ENCODE assay signal across 21 mouse cellular contexts in genomic region chr4:140129553-140130275, GRCm38 (mm10).
DNase-seq lines count a peak whose midpoint lies in the region; ATAC-seq and TF ChIP-seq lines count a peak whose summit lies in the region.
"Had no signal": no experiment of that assay in that cellular context is flagged by ENCODE, and none has a peak within 500 bp of the region (broad histone marks: within the 10 kb centered on the region; RNA-seq: fewer than 3 reads in every experiment).

No protein-coding gene starts in this region.

- no peaks in the 10 kb centered on the region for H3K9me3 ChIP-seq in hindbrain, embryonic 12.5 days (replicated peaks)
- no peaks in the 10 kb centered on the region for H3K9me3 ChIP-seq in hindbrain, postnatal 0 days (ENCODE audit: low read length)
- no peaks in the 10 kb centered on the region for H3K9me3 ChIP-seq in neural tube, embryonic 15.5 days (replicated peaks)
- H3K9me3 ChIP-seq: heart, embryonic 12.5 days had no signal

- 63% methylated on average over 12 of the region's 12 CpGs for WGBS in hindbrain, embryonic 12.5 days
- WGBS in hindbrain, postnatal 0 days = 48% methylated on average over 12 of the region's 12 CpGs
- WGBS in neural tube, embryonic 15.5 days = 53% methylated on average over 12 of the region's 12 CpGs

- TF ChIP-seq CTCF in hindbrain, postnatal 0 days (IDR thresholded peaks at IDR 0.05; ENCODE audit: low read depth) = no peak

- H3K27ac ChIP-seq in hindbrain, embryonic 12.5 days = peak overlapping the region; percentile 52; the same call in 1 of the 2 replicates
- H3K27ac ChIP-seq in hindbrain, postnatal 0 days = no peak overlapping the region; the same call in 1 of the 2 replicates
- 0 out of 2 replicates have a peak overlapping the region, but pooled peaks have one; percentile 28 for H3K27ac ChIP-seq in neural tube, embryonic 15.5 days (replicated peaks)
- H3K27ac ChIP-seq: gastrocnemius, adult 2 months had no signal

- H3K4me1 ChIP-seq in hindbrain, embryonic 12.5 days = peaks cover 30% of the 10 kb centered on the region
- peaks cover 2% of the 10 kb centered on the region; the same call in 1 of the 2 replicates for H3K4me1 ChIP-seq in hindbrain, postnatal 0 days (ENCODE audit: insufficient read depth, low read length)
- peaks cover 32% of the 10 kb centered on the region for H3K4me1 ChIP-seq in neural tube, embryonic 15.5 days

- H3K36me3 ChIP-seq in hindbrain, embryonic 12.5 days = no peaks in the 10 kb centered on the region
- no peaks in the 10 kb centered on the region for H3K36me3 ChIP-seq in hindbrain, postnatal 0 days (ENCODE audit: insufficient read depth, low read length)
- no peaks in the 10 kb centered on the region for H3K36me3 ChIP-seq in neural tube, embryonic 15.5 days
- H3K36me3 ChIP-seq: heart, embryonic 12.5 days had no signal

- no peak overlapping the region for H3K4me2 ChIP-seq in hindbrain, embryonic 12.5 days (replicated peaks)
- H3K4me2 ChIP-seq in hindbrain, postnatal 0 days (ENCODE audit: low read depth, low read length) = no peak overlapping the region
- no peak overlapping the region for H3K4me2 ChIP-seq in neural tube, embryonic 15.5 days
- H3K4me2 ChIP-seq: heart, embryonic 12.5 days had no signal

- peak; percentile 71 to 73 for DNase-seq in cerebellum, postnatal 10 days
- DNase-seq in cerebellum, adult 8-10 months = no peak
- DNase-seq in hindbrain, postnatal 0 days (ENCODE audit: low spot score) = no peak
- peak; percentile 33 for DNase-seq in right cerebral cortex, postnatal 4 days
- no peak for DNase-seq in right cerebral cortex, postnatal 10 days (ENCODE audit: low spot score in 2 of 2)
- no peak for DNase-seq in gastrocnemius, postnatal 14 days
- DNase-seq: cerebellum, adult 11 months; embryo, embryonic 11 days; gastrocnemius, adult 2 months; heart, adult 11 months; kidney, adult 2 months; kidney, postnatal 14 days; liver; lung, postnatal 14 days; spleen, adult 18-20 months; thymus, postnatal 36 days had no signal

- intact Hi-C loops in gastrocnemius, postnatal 14 days (cut with DNase I; ENCODE audit: low total_unique reads) = no loop called here

- peaks cover 8% of the 10 kb centered on the region; the same call in 1 of the 2 replicates for H3K27me3 ChIP-seq in hindbrain, embryonic 12.5 days
- H3K27me3 ChIP-seq in hindbrain, postnatal 0 days (ENCODE audit: insufficient read depth, low read length) = no peaks in the 10 kb centered on the region
- H3K27me3 ChIP-seq in neural tube, embryonic 15.5 days (replicated peaks) = no peaks in the 10 kb centered on the region

- ATAC-seq in hindbrain, embryonic 12.5 days (ENCODE audit: low FRiP score) = no peak
- no peak for ATAC-seq in hindbrain, postnatal 0 days
- no peak for ATAC-seq in neural tube, embryonic 15.5 days (ENCODE audit: low FRiP score)
- ATAC-seq: inflammation-experienced regulatory T-cells, adult 6 months had no signal

- H3K4me3 ChIP-seq in hindbrain, embryonic 12.5 days = no peak overlapping the region
- H3K4me3 ChIP-seq in hindbrain, postnatal 0 days (ENCODE audit: low read length) = no peak overlapping the region
- H3K4me3 ChIP-seq in neural tube, embryonic 15.5 days (replicated peaks) = no peak overlapping the region
- H3K4me3 ChIP-seq: gastrocnemius, adult 2 months; heart, embryonic 12.5 days; myocyte had no signal

- no peak overlapping the region for H3K9ac ChIP-seq in hindbrain, embryonic 12.5 days
- no peak overlapping the region for H3K9ac ChIP-seq in hindbrain, postnatal 0 days (replicated peaks; ENCODE audit: low read length)
- no peak overlapping the region for H3K9ac ChIP-seq in neural tube, embryonic 15.5 days (replicated peaks)
- H3K9ac ChIP-seq: heart, embryonic 12.5 days had no signal

Comparison
In these comparisons a context has a peak if more than half of its experiments do, and no peak if none do; other contexts are left out.
1. DNase-seq: peak in cerebellum, postnatal 10 days (2 of 2) and right cerebral cortex, postnatal 4 days (single experiment); none in cerebellum, adult 8-10 months (single experiment), hindbrain, postnatal 0 days (single experiment), right cerebral cortex, postnatal 10 days (0 of 2) and gastrocnemius, postnatal 14 days (single experiment).